Mouse (Mus musculus) myocyte (in vitro differentiated cells): Measurements from ENCODE around the gene Fbf1. TPM values are rescaled to one million over a fixed set of nuclear protein-coding genes. Genes with fewer than 3 reads are reported as not detected.
A peak's percentile ranks its signal among the peaks of the same experiment; 100 is the strongest.

Source experiments
- H3K27me3 ChIP-seq: one replicate; pipeline ENCODE4 v1.6.1; 2011; ENCODE audit not compliant: control insufficient read depth, insufficient read depth, insufficient read length
- H3K36me3 ChIP-seq: one replicate; pipeline ENCODE4 v1.6.1; 2011; ENCODE audit not compliant: control insufficient read depth, insufficient read depth
- H3K4me2 ChIP-seq: one replicate; pipeline ENCODE4 v1.6.1; 2011; ENCODE audit warnings: low read depth, control low read depth
- H3K4me3 ChIP-seq: one replicate; pipeline ENCODE4 v1.5.1; 2011; ENCODE audit warnings: mild to moderate bottlenecking, control low read depth, moderate library complexity
- H3K79me2 ChIP-seq: one replicate; pipeline ENCODE4 v1.6.1; 2011; ENCODE audit not compliant: control insufficient read depth, insufficient read depth
- H3ac ChIP-seq: one replicate; pipeline ENCODE4 v1.6.1; 2011; ENCODE audit not compliant: control insufficient read depth, insufficient read length
- CEBPB ChIP-seq: IDR thresholded peaks from 2 replicates; pipeline ENCODE4 v1.6.1; 2011; ENCODE audit warnings: mild to moderate bottlenecking, moderate library complexity; ENCODE audit not compliant: poor library complexity, insufficient read depth, severe bottlenecking
- E2F4 ChIP-seq: IDR thresholded peaks from one replicate; pipeline ENCODE4 v1.6.1; 2011; ENCODE audit warnings: mild to moderate bottlenecking, control low read depth, moderate library complexity; ENCODE audit not compliant: insufficient read depth
- MAX ChIP-seq: IDR thresholded peaks from one replicate; pipeline ENCODE4 v1.6.1; 2011; ENCODE audit warnings: low read depth, mild to moderate bottlenecking, control low read depth
- MYOD1 ChIP-seq, 3 experiments: IDR thresholded peaks; one replicate each; pipeline ENCODE4 v1.6.1; 2011; ENCODE audit warnings: control low read depth in 2 of 3, low read depth in 2 of 3, mild to moderate bottlenecking in 2 of 3, moderate library complexity in 1 of 3; ENCODE audit not compliant: insufficient read length in 2 of 3, control insufficient read depth in 1 of 3
- MYOG ChIP-seq, 3 experiments: IDR thresholded peaks; one replicate each; pipeline ENCODE4 v1.6.1; 2011; ENCODE audit warnings: control low read depth in 2 of 3, low read depth in 2 of 3, mild to moderate bottlenecking in 2 of 3; ENCODE audit not compliant: insufficient read length in 2 of 3, control insufficient read depth in 1 of 3, insufficient read depth in 1 of 3
- POLR2A ChIP-seq: IDR thresholded peaks from one replicate; pipeline ENCODE4 v1.6.1; 2011; ENCODE audit warnings: low read depth, mild to moderate bottlenecking, control low read depth, moderate library complexity; ENCODE audit not compliant: insufficient read length
- POLR2AphosphoS2 ChIP-seq: IDR thresholded peaks from one replicate; pipeline ENCODE4 v1.6.1; 2011; ENCODE audit warnings: low read depth, control low read depth; ENCODE audit not compliant: insufficient read length
- REST ChIP-seq: IDR thresholded peaks from one replicate; pipeline ENCODE4 v1.6.1; 2011; ENCODE audit warnings: mild to moderate bottlenecking, control low read depth, moderate library complexity; ENCODE audit not compliant: insufficient read depth, insufficient read length
- SRF ChIP-seq: IDR thresholded peaks from one replicate; pipeline ENCODE4 v1.6.1; 2011; ENCODE audit warnings: low read depth; ENCODE audit not compliant: control insufficient read depth, insufficient read length
- TCF12 ChIP-seq: IDR thresholded peaks from one replicate; pipeline ENCODE4 v1.6.1; 2011; ENCODE audit warnings: mild to moderate bottlenecking, control low read depth; ENCODE audit not compliant: poor library complexity, insufficient read depth, severe bottlenecking
- TCF3 ChIP-seq: IDR thresholded peaks from one replicate; pipeline ENCODE4 v1.6.1; 2011; ENCODE audit warnings: low read depth, control low read depth; ENCODE audit not compliant: insufficient read length
- USF1 ChIP-seq: IDR thresholded peaks from one replicate; pipeline ENCODE4 v1.6.1; 2011; ENCODE audit warnings: low read depth, mild to moderate bottlenecking, control low read depth, moderate library complexity
- polyA plus RNA-seq: library from polyadenylated mRNA; unstranded; fragments of >200 nt; fragmentation: generic; extraction: Trizol; gene quantifications from one replicate; pipeline ENCODE4 v1.2.1, GENCODE M21; 2012; ENCODE audit warnings: missing spikeins

The Fbf1 gene
- polyA plus RNA-seq, 1 experiment, result 41.7 TPM

GRCm38 (mm10) chr11:116169214-116169613 lies 1.2 kb upstream of the Fbf1 start:
- H3K27me3 ChIP-seq, result no peaks in the 10 kb centered on the region
- peaks cover 13% of the 10 kb centered on the region for H3K36me3 ChIP-seq
- peaks cover 14% of the 10 kb centered on the region for H3K79me2 ChIP-seq
- H3K4me2 ChIP-seq, result no peak overlapping the region
- H3K4me3 ChIP-seq, result no peak overlapping the region
- H3ac ChIP-seq, result no peak overlapping the region
- TF ChIP-seq USF1 (no peak), CEBPB (no peak)

- Histone ChIP-seq H3K4me3 (peak overlapping the region; percentile 54), H3K27me3 (no peaks in the 10 kb centered on the region), H3K36me3 (peaks cover 9% of the 10 kb centered on the region), H3K79me2 (peaks cover 18% of the 10 kb centered on the region), H3ac (peak overlapping the region; percentile 14), H3K4me2 (peak overlapping the region; percentile 97)
- no peak for TF ChIP-seq MYOG (IDR thresholded peaks at IDR 0.05; ENCODE audit: control insufficient read depth in 1 of 3, insufficient read depth in 1 of 3, insufficient read length in 2 of 3, low read depth in 2 of 3)
- TF ChIP-seq POLR2A, result no peak
- no peak for TF ChIP-seq E2F4
- TF ChIP-seq MYOD1 (IDR thresholded peaks at IDR 0.05; ENCODE audit: control insufficient read depth in 1 of 3, insufficient read length in 2 of 3, low read depth in 2 of 3), result no peak
- TF ChIP-seq CEBPB, result no peak
- TF ChIP-seq REST, result no peak
- no peak for TF ChIP-seq MAX
- no peak for TF ChIP-seq TCF3
Measured at GRCm38 (mm10) chr11:116167232-116167631, 734 bp downstream of the Fbf1 start.

- Histone ChIP-seq H3ac (no peak overlapping the region), H3K79me2 (peaks cover 21% of the 10 kb centered on the region), H3K4me3 (no peak overlapping the region), H3K27me3 (no peaks in the 10 kb centered on the region), H3K36me3 (peaks cover 17% of the 10 kb centered on the region), H3K4me2 (no peak overlapping the region)
- TF ChIP-seq REST, result no peak
- TF ChIP-seq MAX, result no peak
- TF ChIP-seq TCF12, result no peak
Measured at GRCm38 (mm10) chr11:116163002-116163401, 5.0 kb downstream of the Fbf1 start.

GRCm38 (mm10) chr11:116162146-116162545 lies 5.8 kb downstream of the Fbf1 start:
- H3K4me2 ChIP-seq, result no peak overlapping the region
- H3K4me3 ChIP-seq, result no peak overlapping the region
- H3K27me3 ChIP-seq, result no peaks in the 10 kb centered on the region
- H3K79me2 ChIP-seq, result peaks cover 21% of the 10 kb centered on the region
- H3K36me3 ChIP-seq, result peaks cover 25% of the 10 kb centered on the region
- TF ChIP-seq MYOG (IDR thresholded peaks at IDR 0.05; ENCODE audit: control insufficient read depth in 1 of 3, insufficient read depth in 1 of 3, insufficient read length in 2 of 3, low read depth in 2 of 3), result no peak
- no peak for TF ChIP-seq TCF12
- no peak for TF ChIP-seq SRF
- no peak for TF ChIP-seq POLR2AphosphoS2
- no peak for TF ChIP-seq E2F4
- no peak for TF ChIP-seq MYOD1 (IDR thresholded peaks at IDR 0.05; ENCODE audit: control insufficient read depth in 1 of 3, insufficient read length in 2 of 3, low read depth in 2 of 3)
- no peak for TF ChIP-seq REST
- TF ChIP-seq CEBPB, result no peak
- TF ChIP-seq TCF3, result no peak
- no peak for TF ChIP-seq MAX
- TF ChIP-seq POLR2A, result no peak
- no peak overlapping the region for H3ac ChIP-seq

GRCm38 (mm10) chr11:116161312-116161711 lies 6.7 kb downstream of the Fbf1 start:
- H3K36me3 ChIP-seq, result peaks cover 32% of the 10 kb centered on the region
- H3K27me3 ChIP-seq, result no peaks in the 10 kb centered on the region
- no peak overlapping the region for H3K4me3 ChIP-seq
- H3ac ChIP-seq, result no peak overlapping the region
- H3K79me2 ChIP-seq, result peaks cover 14% of the 10 kb centered on the region
- TF ChIP-seq SRF (no peak), MYOG (IDR thresholded peaks at IDR 0.05; ENCODE audit: control insufficient read depth in 1 of 3, insufficient read depth in 1 of 3, insufficient read length in 2 of 3, low read depth in 2 of 3) (no peak), CEBPB (no peak), USF1 (no peak)
- no peak overlapping the region for H3K4me2 ChIP-seq

- Histone ChIP-seq H3K4me2 (no peak overlapping the region), H3K4me3 (no peak overlapping the region), H3K79me2 (no peaks in the 10 kb centered on the region), H3ac (no peak overlapping the region), H3K27me3 (no peaks in the 10 kb centered on the region), H3K36me3 (peaks cover 35% of the 10 kb centered on the region)
- no peak for TF ChIP-seq POLR2A
- no peak for TF ChIP-seq REST
- TF ChIP-seq USF1, result no peak
- TF ChIP-seq POLR2AphosphoS2, result no peak
Measured at GRCm38 (mm10) chr11:116150960-116151359, 17.0 kb downstream of the Fbf1 start.
